Mouse (Mus musculus) cerebellum, postnatal 10 days (tissue): ENCODE measurements around the gene Smarca4.

ENCODE experiments used
- DNase-seq, 2 experiments: peaks; one replicate each; pipeline ENCODE4 v3.0.0; 2021; ENCODE audit warnings: mixed read lengths in 2 of 2

Smarca4 gene

DNA sequence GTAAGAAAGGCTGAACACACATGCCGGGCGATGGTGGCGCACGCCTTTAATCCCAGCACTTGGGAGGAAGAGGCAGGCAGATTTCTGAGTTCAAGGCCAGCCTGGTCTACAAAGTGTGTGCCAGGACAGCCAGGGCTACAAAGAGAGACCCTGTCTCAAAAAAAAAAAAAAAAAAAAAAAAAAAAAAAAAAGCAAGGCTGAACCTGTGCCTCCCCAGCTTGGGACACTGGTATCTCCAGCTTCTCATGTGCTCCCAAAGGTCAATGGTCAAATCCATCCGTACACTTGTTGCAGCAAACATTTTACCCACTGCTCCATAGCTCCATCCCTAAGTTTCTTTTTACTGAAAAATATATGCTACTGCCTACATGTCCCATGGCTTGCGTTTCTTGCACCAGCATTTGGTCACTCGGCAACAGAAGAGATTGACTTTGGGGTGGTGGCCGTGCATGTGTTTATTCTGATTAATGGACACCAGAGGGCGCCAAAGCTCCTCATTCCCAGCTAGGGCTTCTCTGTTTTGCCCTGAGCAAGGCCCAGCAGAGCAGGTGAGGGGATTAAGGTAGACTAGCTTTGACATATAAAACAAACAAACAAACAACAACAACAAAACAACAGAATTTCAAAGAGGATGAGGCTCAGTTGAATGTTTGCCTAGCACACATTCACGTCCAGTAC, 14.1 kb upstream of the Smarca4 start:
- peak; percentile 83 to 86 for DNase-seq

DNA sequence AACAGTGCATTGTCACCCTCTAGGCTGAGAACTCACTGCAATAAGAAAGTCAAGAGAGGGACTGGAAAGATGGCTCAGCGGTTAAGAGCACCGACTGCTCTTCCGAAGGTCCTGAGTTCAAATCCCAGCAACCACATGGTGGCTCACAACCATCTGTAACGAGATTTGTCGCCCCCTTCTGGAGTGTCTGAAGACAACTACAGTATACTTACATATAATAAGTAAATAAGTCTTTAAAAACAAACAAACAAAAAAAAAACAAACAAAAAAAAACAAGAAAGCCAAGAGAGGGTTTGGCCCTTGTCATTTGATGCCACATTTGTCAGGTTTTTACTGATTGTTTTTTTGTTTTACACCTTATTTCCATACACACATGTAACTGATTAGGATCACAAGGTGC, 11.8 kb upstream of the Smarca4 start:
- no peak for DNase-seq

DNA sequence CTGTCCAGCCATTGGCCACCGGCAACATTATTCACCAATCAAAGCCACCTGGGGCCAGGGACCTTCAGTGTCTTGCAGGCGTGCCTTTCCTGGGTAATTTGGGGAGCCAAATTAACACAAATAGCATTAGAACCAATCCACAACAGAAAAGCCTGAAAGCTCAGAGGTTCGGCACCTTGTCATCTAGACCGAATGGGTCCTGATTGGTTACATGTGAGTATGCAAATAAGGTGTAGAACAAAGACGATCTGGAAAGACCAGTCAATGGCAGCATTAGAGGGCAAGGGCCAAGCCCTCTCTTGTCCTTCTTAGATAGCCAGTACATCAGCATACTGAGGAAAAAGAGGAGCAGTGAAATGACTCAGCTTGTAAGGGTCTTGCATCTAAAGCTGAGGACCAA, 10.1 kb upstream of the Smarca4 start:
- DNase-seq = no peak

DNA sequence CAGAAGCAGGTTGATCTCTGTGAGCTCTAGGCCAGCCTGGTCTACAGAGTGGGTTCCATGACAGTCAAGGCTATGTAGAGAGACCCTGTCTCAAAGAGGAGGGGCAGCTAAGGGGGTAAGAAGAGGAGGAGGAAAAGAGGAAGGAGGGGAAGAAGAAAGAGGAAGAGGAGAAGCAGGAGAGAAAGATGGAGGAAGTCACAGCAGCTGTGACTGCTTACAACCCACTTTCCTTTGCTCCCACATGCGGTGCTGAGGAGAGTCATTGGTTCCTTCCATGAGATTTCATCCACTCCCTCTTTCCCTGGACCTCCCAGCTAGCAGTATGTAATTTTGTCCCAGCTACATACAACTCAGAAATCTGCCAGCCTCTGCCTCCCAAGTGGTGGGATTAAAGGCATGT, 9.3 kb upstream of the Smarca4 start:
- DNase-seq = no peak

DNA sequence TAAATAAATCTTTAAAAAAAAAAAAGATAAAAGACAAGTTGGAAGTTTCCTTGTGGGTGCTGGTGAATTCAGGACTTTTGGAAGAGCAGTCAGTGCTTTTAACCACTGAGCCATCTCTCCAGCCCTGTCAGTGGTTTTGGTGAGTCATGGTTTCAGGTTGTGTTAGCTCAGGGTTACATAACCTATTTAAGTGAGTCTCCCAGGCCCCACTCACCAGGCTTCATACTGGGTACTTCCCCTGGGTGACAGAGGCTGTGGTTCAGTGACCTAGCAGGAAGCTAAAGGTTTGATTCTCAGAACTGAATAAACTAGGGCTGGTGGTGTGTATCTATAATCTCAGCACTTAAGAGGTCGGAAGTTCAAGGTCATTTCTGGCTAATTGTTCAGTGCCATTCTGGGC, 6.1 kb upstream of the Smarca4 start:
- no peak for DNase-seq

DNA sequence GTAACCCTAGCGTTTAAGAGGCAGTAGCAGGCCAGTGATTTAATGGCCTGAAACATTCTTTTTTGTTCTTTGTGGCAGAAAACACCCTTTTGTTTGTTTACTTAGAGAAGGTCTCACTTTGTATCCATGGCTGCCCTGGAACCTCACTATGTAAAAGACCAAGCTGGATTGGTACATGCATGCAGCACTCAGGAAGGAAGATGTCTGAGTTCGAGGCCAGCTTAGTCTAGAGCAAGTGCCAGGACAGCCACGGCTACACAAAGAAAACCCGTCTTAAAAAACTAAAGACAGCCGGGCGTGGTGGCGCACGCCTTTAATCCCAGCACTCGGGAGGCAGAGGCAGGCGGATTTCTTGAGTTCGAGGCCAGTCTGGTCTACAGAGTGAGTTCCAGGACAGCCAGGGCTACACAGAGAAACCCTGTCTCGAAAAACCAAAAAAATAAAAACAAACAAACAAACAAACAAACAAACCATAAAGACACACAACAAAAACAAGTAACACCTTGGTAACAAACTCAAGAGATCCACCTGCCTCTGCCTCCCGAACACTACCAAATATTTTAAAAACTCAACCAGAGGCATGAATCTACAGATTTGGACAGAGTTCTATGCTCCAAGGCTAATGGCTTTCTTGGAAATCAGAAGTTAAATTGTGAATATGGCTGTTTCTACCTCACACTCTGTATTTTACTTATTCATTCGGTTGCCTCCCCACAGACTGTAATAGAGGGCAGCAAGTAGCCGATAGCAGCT, 929 bp upstream of the Smarca4 start:
- peak in 1 of 2 experiments; percentile 13 for DNase-seq

DNA sequence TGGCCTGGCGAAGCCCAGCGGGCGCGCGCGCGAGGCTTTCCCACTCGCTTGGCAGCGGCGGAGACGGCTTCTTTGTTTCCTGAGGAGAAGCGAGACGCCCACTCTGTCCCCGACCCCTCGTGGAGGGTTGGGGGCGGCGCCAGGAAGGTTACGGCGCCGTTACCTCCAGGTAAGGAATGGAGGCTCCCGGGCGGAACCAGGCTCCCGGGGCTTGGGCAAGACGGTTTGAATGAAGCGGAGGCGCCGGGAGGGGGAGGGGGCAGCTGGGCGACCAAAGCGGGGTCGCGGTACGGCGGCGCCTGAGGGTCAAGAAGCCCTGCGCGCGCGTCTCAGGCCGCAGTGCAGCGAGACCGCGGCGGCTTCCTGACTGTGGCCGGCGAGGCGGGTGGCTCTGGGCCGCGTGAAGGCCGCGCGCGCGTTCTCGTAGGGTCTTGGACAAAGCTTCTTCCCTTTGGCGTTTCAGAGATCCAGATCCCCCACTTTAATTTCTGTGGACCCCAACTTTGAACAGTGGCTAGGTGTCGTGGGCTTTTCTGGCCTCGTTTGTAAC, 338 bp downstream of the Smarca4 start:
- DNase-seq = peak; percentile 97 to 98

DNA sequence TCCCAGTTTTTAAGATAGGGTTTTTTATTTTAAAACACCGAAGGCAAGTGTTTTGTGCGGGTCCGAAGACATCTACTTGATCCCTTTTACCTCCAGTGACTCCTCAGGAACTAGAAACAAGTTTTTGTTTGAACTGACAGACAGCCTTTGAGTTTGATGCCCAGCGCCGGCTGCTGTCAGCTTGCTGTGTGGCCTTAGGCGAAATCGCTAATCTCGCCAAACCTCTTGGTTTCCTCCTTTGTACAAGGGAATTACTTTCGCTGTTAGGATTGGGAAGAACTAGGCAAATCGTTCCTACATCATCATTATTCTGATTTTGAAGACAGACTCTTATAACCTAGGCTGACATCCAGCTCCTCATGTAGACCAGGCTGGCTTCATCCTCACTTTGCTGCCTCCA, 1.1 kb downstream of the Smarca4 start:
- DNase-seq = peak; percentile 47 to 52

DNA sequence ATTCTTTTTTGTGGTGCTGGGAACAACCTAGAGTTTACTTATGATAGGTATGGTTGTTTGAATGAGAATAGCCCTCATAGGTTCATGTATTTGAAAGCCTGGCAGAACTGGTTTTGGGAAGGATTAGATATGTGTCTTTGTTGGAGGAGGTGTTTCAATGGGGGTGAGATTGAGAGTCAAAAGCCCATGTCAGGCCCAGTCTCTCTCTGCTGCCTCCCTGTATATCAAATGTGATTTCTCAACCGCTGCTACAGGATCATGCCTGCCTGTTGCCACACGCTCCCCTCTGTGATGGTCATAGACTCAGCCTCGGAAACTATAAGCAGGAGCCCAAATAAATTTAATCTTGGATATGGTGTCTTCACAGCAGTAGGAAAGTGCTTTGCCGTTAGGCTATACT, 4.3 kb downstream of the Smarca4 start:
- no peak for DNase-seq

DNA sequence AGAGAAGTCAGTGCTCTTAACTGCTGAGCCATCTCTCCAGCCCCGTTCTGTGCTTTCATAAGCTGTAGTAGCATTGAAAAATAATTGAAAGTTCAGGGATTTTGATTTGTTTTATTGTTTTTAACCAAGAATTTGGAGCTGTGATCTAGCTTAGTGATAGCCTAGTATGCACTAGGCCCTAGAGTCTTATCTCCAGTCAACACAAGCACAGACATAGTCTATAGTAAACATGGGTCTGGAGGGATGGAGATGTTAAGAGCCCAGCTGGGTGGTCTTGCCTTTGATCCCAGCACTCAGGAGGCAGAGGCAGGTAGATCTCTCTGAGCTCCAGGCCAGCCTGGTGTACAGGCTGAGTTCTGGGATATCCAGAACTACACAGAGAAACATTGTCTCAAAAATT, 6.7 kb downstream of the Smarca4 start:
- DNase-seq = no peak

DNA sequence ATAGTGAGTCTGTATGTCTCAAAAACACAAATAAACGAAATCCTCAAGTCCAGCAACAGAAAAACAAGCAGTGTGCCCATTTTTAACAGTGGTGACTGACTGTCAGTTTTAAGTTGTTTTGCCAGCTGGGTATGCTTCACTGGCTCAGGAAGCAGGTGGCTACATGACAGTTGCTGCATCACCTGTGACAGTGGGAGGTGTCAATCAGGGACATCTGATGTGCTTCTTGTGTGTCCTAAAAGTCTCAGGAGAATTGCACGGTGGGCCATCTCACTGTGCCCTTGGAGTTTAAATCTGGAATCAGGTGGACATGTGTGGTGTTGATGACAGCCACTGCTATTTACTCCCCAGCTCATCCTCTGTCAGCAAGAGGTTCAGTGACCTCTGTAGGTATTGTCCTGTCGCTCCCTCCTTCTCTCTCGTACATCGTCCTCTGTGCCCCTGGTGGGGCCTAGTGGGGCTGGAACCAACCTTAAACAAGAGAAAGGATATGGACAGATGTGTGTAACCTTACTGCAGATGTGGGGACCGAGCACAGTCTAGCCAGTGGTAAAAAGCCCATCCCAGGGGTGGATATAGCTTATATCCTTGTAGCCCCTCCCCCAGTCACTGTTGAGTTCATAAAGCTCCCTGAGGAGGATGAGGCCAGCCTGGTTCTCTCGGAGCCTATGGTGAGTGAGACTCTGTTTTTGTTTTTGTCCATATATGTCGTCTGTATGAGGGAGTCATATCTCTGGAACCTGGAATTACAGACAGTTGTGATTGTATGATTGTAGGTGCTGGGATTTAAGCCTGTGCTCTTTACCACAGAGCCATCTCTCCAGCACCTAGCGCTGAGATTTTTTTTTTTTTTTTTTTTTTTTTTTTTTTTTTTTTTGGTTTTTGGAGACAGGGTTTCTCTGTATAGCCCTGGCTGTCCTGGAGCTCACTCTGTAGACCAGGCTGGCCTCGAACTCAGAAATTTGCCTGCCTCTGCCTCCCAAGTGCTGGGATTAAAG, 9.7 kb downstream of the Smarca4 start:
- no peak for DNase-seq

DNA sequence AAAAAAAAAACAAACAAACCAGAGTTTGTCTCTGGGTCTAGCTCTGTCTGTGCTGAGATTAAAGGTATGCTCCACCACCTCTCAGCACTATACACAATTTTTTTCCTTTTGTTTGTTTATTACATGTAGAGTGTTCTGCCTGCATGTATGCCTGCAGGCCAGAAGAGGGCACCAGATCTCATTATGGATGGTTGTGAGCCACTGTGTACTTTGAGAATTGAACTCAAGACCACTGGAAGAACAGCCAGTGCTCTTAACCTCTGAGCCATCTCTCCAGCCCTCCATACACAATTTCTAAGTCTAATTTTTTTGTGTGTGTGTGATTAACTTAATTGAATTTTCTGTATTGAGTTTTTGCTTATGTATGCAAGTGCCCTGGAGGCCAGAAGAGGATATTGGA, 10.6 kb downstream of the Smarca4 start:
- DNase-seq = no peak

DNA sequence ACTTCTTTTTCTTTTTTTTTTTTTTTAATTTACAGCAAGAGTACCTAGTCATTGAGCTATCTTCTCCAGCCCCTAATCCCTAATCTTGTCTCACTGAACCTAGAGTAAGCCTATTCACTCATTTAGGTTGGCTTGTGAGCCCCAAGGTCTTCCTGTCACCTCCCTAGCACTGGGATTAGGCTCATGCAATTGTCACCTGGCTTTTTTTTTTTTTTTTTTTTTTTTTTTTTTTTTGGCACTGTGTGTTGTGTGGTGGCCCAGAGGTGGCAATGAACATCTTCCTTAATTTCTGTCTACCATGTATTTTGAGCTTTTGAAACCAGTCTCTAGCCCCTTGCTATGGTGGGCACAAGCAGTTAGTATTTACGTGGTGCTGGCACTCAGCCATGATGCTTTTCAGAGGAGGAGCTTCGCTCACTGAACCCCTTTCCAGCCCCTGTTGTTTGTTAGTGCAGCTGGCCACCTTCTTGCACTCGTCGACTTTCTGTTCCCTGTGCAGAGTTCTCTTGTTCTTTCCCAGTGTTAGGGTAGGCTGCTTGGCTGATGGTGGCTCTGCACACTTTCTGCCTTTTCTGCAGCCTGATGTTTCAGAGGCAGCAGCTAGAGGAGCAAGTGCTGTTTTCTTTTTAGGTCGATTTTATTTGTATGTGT, 11.3 kb downstream of the Smarca4 start:
- DNase-seq = peak in 1 of 2 experiments; percentile 32

DNA sequence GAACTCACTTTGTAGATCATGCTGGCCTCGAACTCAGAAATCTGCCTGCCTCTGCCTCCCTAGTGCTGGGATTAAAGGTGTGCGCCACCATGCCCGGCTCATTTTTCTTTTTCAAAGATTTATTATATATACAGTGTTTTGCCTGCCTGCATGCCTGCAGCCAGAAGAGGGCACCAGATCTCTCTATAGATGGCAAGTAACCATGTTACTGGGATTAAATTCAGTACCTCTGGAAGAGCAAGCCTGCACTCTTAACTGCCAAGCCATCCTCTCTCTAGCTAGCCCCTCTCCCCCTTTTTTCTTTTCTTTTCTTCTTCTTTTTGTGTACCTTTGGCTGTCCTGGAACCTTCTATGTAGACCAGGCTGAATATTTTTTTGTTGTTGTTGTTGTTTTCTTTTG, 14.7 kb downstream of the Smarca4 start:
- peak; percentile 69 to 73 for DNase-seq

DNA sequence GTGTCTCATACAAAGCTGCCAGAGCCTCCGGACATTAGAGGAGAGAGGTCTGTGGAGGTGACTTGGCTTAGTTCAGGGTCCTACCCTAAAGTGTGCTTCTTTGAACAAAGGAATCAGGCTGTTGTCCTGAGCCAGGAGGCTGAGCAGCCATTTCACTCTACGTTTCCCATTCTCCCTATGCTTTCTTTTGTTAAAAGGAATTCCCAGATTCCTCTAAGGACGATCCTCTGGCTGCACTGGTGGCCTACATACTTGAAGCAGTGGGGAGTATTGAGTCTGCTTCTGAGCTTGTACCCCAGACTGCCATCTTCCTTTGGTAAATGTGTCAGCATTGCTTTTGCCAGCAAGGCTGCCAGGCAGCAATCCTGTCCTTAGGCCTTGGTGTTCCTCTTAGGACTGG, 17.1 kb downstream of the Smarca4 start:
- no peak for DNase-seq

DNA sequence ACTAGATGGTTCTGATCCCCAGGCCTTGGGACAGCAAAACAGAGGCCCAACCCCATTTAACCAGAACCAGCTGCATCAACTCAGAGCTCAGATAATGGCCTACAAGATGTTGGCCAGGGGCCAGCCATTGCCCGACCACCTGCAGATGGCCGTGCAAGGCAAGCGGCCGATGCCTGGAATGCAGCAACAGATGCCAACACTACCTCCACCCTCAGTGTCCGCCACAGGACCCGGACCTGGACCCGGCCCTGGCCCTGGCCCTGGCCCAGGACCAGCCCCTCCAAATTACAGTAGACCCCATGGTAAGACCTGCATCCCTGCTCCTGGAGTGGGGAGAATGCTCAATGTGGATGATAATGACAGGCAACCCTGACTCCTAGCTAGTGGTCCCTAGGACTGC, 19.7 kb downstream of the Smarca4 start:
- DNase-seq = peak; percentile 63 to 73

DNA sequence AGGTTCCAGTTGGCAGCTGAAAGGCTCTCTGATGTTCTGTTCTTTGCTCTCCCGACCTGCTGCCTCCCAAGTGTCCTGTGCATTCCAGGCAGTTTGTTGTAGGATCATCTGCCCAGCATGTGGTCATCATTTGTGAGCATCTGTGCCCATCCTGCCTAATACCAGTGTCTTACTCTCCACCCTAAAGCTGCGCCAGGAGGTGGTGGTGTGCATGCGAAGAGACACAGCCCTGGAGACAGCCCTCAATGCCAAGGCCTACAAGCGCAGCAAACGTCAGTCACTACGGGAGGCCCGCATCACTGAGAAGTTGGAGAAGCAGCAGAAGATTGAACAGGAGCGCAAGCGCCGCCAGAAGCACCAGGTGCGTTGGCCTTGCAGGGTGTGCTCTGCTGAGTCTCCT, 23.1 kb downstream of the Smarca4 start:
- peak; percentile 27 to 41 for DNase-seq

DNA sequence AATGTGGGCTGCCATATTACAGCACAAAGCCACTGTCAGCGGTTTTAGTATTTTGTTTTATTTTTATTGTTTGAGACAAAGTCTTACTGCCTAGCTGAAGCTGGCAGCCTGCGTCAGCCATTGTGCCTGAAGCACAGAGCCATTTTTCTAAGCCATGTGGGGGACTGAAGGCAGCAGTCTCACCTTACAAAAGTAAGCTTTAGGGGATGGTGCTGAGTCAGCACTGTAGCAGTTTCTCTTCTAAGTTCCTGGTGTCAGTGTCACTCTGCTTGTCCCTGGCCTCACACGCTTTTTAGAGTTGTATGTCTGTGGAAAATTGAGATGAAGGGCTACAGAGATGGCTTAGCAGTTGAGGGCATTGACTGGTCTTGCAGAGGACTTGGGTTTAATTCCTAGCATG, 30.4 kb downstream of the Smarca4 start:
- no peak for DNase-seq

DNA sequence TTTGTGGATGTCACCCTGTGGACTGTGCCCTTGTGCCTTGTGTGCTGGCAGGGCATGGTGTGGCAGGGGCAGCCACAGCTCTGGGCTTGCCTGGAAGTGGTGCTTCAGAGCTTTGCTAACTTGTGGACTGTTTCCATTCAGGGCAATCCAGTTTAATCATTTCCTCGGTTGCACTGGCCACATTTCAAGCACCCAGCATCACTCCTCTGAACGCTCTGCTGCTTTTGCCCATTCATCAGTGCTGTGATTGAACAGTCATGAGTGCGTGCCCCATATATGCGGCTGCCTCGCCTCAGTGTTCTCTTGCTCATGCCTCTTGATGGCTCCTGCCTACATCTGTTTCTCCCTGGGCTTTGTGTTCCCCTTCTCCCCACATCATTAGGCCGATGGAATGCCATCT, 31.8 kb downstream of the Smarca4 start:
- DNase-seq = no peak

DNA sequence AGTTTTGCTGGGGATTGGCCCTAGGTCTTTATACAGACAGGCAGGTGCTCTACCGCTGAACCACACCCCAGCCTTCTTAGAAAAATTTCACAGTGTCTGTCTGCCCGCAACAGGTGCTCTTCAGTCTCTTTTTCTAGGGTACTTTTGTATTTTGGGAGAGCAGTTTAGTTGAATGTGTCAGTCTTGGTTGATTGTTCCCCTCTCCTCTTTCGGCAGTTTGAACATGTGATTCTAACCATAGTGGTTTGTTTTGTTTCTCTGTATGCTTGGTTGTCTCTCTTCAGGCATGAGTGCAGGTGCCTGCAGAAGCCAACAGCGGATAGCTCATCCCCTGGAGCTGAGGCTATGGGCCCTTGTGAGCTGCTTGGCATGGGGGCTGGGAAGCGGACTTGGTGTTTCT, 36.3 kb downstream of the Smarca4 start:
- DNase-seq = no peak

DNA sequence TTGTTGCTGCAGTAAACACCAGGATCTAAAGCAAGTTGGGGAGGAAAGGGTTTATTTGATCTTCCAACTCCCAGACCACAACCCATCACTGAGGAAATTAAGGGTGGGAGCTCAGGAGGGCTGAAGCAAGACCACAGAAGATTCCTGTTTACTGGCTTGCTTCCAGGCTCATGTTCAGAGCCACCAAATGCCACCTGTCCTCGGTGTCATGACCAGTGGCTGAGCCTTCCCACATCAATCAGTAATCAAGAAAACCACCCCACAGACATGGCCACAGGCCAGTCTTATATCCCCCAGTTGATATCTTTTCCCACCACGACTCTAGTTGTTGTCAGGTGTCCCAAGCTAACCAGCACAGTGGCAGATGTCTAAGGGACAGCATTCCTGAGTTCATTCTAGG, 37.3 kb downstream of the Smarca4 start:
- no peak for DNase-seq

DNA sequence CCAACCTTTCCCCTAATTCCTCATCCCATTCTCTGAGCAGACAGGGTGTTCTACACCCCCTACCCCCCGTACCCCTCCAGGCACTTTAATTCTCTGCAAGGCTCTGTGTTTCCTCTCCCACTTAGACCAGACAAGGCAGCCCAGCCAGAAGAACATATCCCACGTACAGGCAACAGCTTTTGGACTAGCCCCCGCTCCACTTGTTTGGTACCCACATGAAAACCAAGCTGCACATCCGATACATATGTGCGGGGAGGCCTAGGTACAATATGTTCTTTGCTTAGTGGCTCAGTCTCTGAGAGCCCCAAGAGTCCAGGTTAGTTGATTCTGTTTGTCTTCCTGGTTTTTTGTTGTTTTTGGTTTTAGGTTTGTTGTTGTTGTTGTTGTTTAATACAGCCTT, 46.1 kb downstream of the Smarca4 start:
- no peak for DNase-seq

DNA sequence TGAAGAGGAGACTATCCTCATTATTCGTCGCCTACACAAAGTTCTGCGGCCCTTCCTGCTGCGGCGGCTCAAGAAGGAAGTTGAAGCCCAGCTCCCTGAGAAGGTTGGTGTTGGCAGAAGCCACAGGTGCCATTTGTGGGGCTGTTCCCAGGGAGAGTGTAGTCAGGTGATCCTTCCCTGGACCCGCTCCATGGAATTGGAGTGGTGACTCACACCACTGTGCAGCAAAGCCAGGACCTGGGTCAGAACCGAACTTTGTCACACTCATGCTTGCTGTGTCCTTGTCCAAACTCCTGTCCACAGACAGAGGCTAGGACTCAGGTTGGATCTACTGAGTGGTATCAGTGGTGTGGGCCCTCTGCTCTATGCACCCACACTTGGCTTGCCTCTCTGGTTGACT, 53.0 kb downstream of the Smarca4 start:
- no peak for DNase-seq
